8 mouse cellular contexts compared by ENCODE assay signal in the genomic region with DNA sequence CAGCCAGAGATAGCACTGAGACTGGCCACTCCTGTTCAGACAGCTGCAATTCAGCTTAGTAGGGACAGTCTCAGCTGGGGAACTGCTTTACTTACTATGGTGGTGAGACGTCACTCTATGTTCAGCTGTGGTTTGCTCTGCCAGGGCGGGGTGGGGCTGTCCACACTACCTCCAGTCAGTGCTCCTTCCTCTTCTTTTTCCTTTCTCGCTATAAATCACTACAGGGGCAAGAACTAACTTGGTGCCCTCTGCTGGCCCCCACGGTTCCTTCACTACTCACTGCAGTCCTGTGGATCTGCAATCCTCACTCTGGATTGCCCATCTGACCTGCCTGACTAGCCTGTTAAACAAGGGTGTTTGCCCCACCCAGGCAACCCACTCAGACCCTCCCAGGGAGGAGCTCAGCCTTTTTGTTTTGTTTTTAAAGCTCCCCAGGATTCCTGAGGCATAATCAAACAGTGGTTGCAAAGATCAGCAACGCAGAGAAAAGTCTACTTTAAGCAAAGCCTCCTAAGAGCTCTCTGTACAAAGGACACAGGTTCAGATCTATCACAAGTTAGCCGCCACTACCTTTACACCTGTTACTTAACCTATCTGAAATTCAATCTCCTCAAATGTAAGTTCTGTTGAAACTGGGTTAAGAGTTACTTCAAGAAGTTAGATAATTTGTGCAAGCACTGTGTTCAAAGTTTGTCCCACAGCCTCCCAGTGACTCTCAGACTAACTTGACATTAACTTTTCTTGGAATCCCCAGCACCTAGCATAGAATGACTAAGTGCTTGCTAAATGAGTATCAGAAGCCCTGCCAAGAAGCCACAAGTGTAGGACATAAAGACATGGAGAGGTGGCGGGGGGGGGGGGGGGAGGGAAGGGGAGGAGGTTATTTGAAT. TPM values are rescaled to one million over a fixed set of nuclear protein-coding genes. Genes with fewer than 3 reads are reported as not detected.
DNase-seq lines count a peak whose midpoint lies in the region; ATAC-seq and TF ChIP-seq lines count a peak whose summit lies in the region.

No protein-coding gene starts in this region.

- peaks cover 5 to 6% of the 10 kb centered on the region in 2 experiments for H3K4me1 ChIP-seq in liver, embryonic 14.5 days (replicated peaks; ENCODE audit: control insufficient read depth in 2 of 2, insufficient read depth in 2 of 2, low read length in 1 of 2)

- no peak overlapping the region; the same call in 1 of the 2 replicates for H3K9ac ChIP-seq in liver, embryonic 14.5 days (replicated peaks)

- H3K4me2 ChIP-seq in liver, embryonic 14.5 days (ENCODE audit: low read depth) = peak overlapping the region; percentile 94

- TF ChIP-seq CTCF in liver, embryonic 14.5 days (IDR thresholded peaks at IDR 0.05; ENCODE audit: low read depth) = peak; percentile 25

- 25% methylated on average over 7 of the region's 7 CpGs for WGBS in liver, embryonic 14.5 days (ENCODE audit: insufficient replicate concordance)

- ATAC-seq in liver, embryonic 14.5 days (ENCODE audit: insufficient read depth) = no peak

- H3K27ac ChIP-seq in liver, embryonic 14.5 days = no peak overlapping the region

- no peak overlapping the region for H3K4me3 ChIP-seq in liver, embryonic 14.5 days (ENCODE audit: insufficient read depth in 1 of 2, low read depth in 2 of 2, low read length in 2 of 2)

- DNase-seq in layer of hippocampus, adult 9-11 months = peak; percentile 65
- DNase-seq in layer of hippocampus, adult 9-10 months (ENCODE audit: low spot score) = no peak
- peak; percentile 65 for DNase-seq in cerebellum, adult 8-10 months
- DNase-seq in gastrocnemius, postnatal 25 days = peak; percentile 75
- peak; percentile 86 for DNase-seq in induced T-regulatory cell, adult 2 months (ENCODE audit: low read depth)
- no peak for DNase-seq in liver, embryonic 14.5 days (ENCODE audit: low read depth in 3 of 3, low spot score in 3 of 3)
- peak; percentile 82 for DNase-seq in naive thymus-derived CD4-positive, alpha-beta T cell, adult 2 months (ENCODE audit: low read depth)
- DNase-seq in urinary bladder, postnatal 14 days (ENCODE audit: low spot score) = peak; percentile 74

- TF ChIP-seq EP300 in liver, embryonic 14.5 days (IDR thresholded peaks at IDR 0.05; ENCODE audit: low read depth) = no peak

- no peaks in the 10 kb centered on the region for H3K36me3 ChIP-seq in liver, embryonic 14.5 days (replicated peaks; ENCODE audit: control insufficient read depth, insufficient read depth, low read depth)

- H3K27me3 ChIP-seq in liver, embryonic 14.5 days (ENCODE audit: control insufficient read depth, insufficient read depth, low read length) = no peaks in the 10 kb centered on the region

- no peaks in the 10 kb centered on the region for H3K9me3 ChIP-seq in liver, embryonic 14.5 days (ENCODE audit: control insufficient read depth, low read length)

RNA-seq across cellular contexts. Expression of a gene that starts 1.5 kb away (rescaled TPM):
- 100 to 1,000 TPM; 190 to 210 TPM for total RNA-seq in gastrocnemius, postnatal 25 days (2021)
- 10.9 and 11.1 TPM in 2 replicates for polyA plus RNA-seq in liver, embryonic 14.5 days (2012; rRNA removed)
- polyA plus RNA-seq in liver, embryonic 14.5 days (2014; fragmentation: Nextera tagmentation; extraction: Ambion mirVana) = 16.1 and 16.5 TPM in 2 replicates

RNA-seq across cellular contexts. Expression of a gene that starts 10.6 kb away (rescaled TPM):
- total RNA-seq in gastrocnemius, postnatal 25 days (2021) = 1 to 10 TPM; 5.8 to 8.4 TPM
- polyA plus RNA-seq in liver, embryonic 14.5 days (2012; rRNA removed) = 2.5 and 2.8 TPM in 2 replicates
- 1.6 and 2.2 TPM in 2 replicates for polyA plus RNA-seq in liver, embryonic 14.5 days (2014; fragmentation: Nextera tagmentation; extraction: Ambion mirVana)

RNA-seq across cellular contexts. Expression of a gene that starts 14.7 kb away (rescaled TPM):
- total RNA-seq in gastrocnemius, postnatal 25 days (2021) = 100 to 1,000 TPM; 149 to 172 TPM
- polyA plus RNA-seq in liver, embryonic 14.5 days (2012; rRNA removed) = 108 and 117 TPM in 2 replicates
- 15.7 and 19.1 TPM in 2 replicates for polyA plus RNA-seq in liver, embryonic 14.5 days (2014; fragmentation: Nextera tagmentation; extraction: Ambion mirVana)

RNA-seq across cellular contexts. Expression of a gene that starts 40.1 kb away (rescaled TPM):
- total RNA-seq in gastrocnemius, postnatal 25 days (2021) = not detected
- polyA plus RNA-seq in liver, embryonic 14.5 days (2012; rRNA removed) = not detected in 2 replicates
- polyA plus RNA-seq in liver, embryonic 14.5 days (2014; fragmentation: Nextera tagmentation; extraction: Ambion mirVana) = not detected in 2 replicates

RNA-seq across cellular contexts. Expression of a gene that starts 40.8 kb away (rescaled TPM):
- total RNA-seq in gastrocnemius, postnatal 25 days (2021) = under 1 TPM; 0.38 to 0.67 TPM
- polyA plus RNA-seq in liver, embryonic 14.5 days (2012; rRNA removed) = 3.7 and 3.8 TPM in 2 replicates
- 0.90 and 1.4 TPM in 2 replicates for polyA plus RNA-seq in liver, embryonic 14.5 days (2014; fragmentation: Nextera tagmentation; extraction: Ambion mirVana)

Comparison
In these comparisons a context has a peak if more than half of its experiments do, and no peak if none do; other contexts are left out.
1. DNase-seq: peak in layer of hippocampus, adult 9-11 months (single experiment), cerebellum, adult 8-10 months (single experiment), gastrocnemius, postnatal 25 days (single experiment), induced T-regulatory cell, adult 2 months (single experiment), naive thymus-derived CD4-positive, alpha-beta T cell, adult 2 months (single experiment) and urinary bladder, postnatal 14 days (single experiment); none in layer of hippocampus, adult 9-10 months (single experiment) and liver, embryonic 14.5 days (0 of 3).